Comparison of ENCODE assay signal across 8 mouse cellular contexts in genomic region chr2:152142046-152142445, GRCm38 (mm10). TPM values are rescaled to one million over a fixed set of nuclear protein-coding genes. Genes with fewer than 3 reads are reported as not detected.
DNase-seq lines count a peak whose midpoint lies in the region; ATAC-seq lines count a peak whose summit lies in the region.

No protein-coding gene starts in this region.

- 0 out of 2 replicates have a peak, but pooled peaks have one; percentile 22 for ATAC-seq in erythroblast, adult 5-6 weeks (replicated peaks; ENCODE audit: low FRiP score, poor library complexity, severe bottlenecking)
- peak; percentile 53; the same call in 1 of the 2 replicates for ATAC-seq in limb, embryonic 13.5 days (ENCODE audit: low FRiP score, low read depth)
- ATAC-seq in midbrain, embryonic 16.5 days = peak; percentile 69; the same call in 1 of the 2 replicates

- no peaks in the 10 kb centered on the region for H3K36me3 ChIP-seq in hindbrain, embryonic 10.5 days
- H3K36me3 ChIP-seq in limb, embryonic 13.5 days = no peaks in the 10 kb centered on the region
- H3K36me3 ChIP-seq in midbrain, embryonic 16.5 days (ENCODE audit: control insufficient read depth, insufficient read depth, low read length) = no peaks in the 10 kb centered on the region

- DNase-seq in adrenal gland, postnatal 25 days = peak; percentile 53
- DNase-seq in hindbrain, embryonic 10.5 days (ENCODE audit: low spot score) = peak; percentile 68
- no peak for DNase-seq in thymus, postnatal 25 days
- no peak for DNase-seq in left cerebral cortex, adult 8-10 months (ENCODE audit: low spot score in 2 of 2)
- DNase-seq in layer of hippocampus, postnatal 10 days (ENCODE audit: low spot score in 2 of 2) = no peak

- H3K27me3 ChIP-seq in hindbrain, embryonic 10.5 days (ENCODE audit: insufficient read depth, poor library complexity, severe bottlenecking) = peaks cover 81% of the 10 kb centered on the region
- H3K27me3 ChIP-seq in limb, embryonic 13.5 days = peaks cover 68% of the 10 kb centered on the region
- peaks cover 42% of the 10 kb centered on the region for H3K27me3 ChIP-seq in midbrain, embryonic 16.5 days (ENCODE audit: control insufficient read depth, insufficient read depth, low read depth, low read length)

- peak overlapping the region; percentile 85 for H3K4me2 ChIP-seq in limb, embryonic 13.5 days (replicated peaks)
- peak overlapping the region; percentile 50 for H3K4me2 ChIP-seq in midbrain, embryonic 16.5 days (ENCODE audit: low read length)

- H3K4me1 ChIP-seq in hindbrain, embryonic 10.5 days (replicated peaks) = peaks cover 49% of the 10 kb centered on the region
- H3K4me1 ChIP-seq in limb, embryonic 13.5 days = peaks cover 36% of the 10 kb centered on the region
- peaks cover 20% of the 10 kb centered on the region for H3K4me1 ChIP-seq in midbrain, embryonic 16.5 days (ENCODE audit: control insufficient read depth, insufficient read depth, low read length)

- under 1% methylated on average over 13 of the region's 13 CpGs for WGBS in hindbrain, embryonic 10.5 days
- 2% methylated on average over 13 of the region's 13 CpGs for WGBS in limb, embryonic 13.5 days
- 0% methylated on average over 13 of the region's 13 CpGs for WGBS in midbrain, embryonic 16.5 days

- H3K4me3 ChIP-seq in hindbrain, embryonic 10.5 days = peak overlapping the region; percentile 57
- H3K4me3 ChIP-seq in limb, embryonic 13.5 days = peak overlapping the region; percentile 54
- peak overlapping the region; percentile 27 for H3K4me3 ChIP-seq in midbrain, embryonic 16.5 days (ENCODE audit: low read depth, low read length)

- peak overlapping the region; percentile 54 for H3K9ac ChIP-seq in limb, embryonic 13.5 days
- H3K9ac ChIP-seq in midbrain, embryonic 16.5 days (ENCODE audit: low read depth, low read length) = peak overlapping the region; percentile 48; the same call in 1 of the 2 replicates

- no peaks in the 10 kb centered on the region for H3K9me3 ChIP-seq in hindbrain, embryonic 10.5 days
- no peaks in the 10 kb centered on the region for H3K9me3 ChIP-seq in limb, embryonic 13.5 days
- H3K9me3 ChIP-seq in midbrain, embryonic 16.5 days (replicated peaks; ENCODE audit: control insufficient read depth, low read length, poor library complexity, severe bottlenecking) = no peaks in the 10 kb centered on the region

- H3K27ac ChIP-seq in hindbrain, embryonic 10.5 days = peak overlapping the region; percentile 79
- H3K27ac ChIP-seq in limb, embryonic 13.5 days = peak overlapping the region; percentile 39; the same call in 1 of the 2 replicates
- H3K27ac ChIP-seq in midbrain, embryonic 16.5 days (ENCODE audit: low read length) = no peak overlapping the region

RNA-seq across cellular contexts. Expression of gene Tcf15, which starts 1.3 kb away (rescaled TPM):
- 3.6 and 5.0 TPM in 2 replicates for total RNA-seq in adrenal gland, postnatal 25 days (2021)
- total RNA-seq in erythroblast, adult 5-6 weeks (2015; ENCODE audit: low replicate concordance) = not detected in 2 replicates
- not detected in 2 replicates for total RNA-seq in erythroblast, adult 5-6 weeks (2017; ENCODE audit: low replicate concordance)
- 5.2 and 7.6 TPM in 2 replicates for polyA plus RNA-seq in hindbrain, embryonic 10.5 days (2016; fragmentation: Nextera tagmentation; extraction: Ambion mirVana)
- 7.6 and 8.8 TPM in 2 replicates for polyA plus RNA-seq in limb, embryonic 13.5 days (2015; fragmentation: Nextera tagmentation; extraction: Ambion mirVana)
- 0.69 and 1.0 TPM in 2 replicates for polyA plus RNA-seq in midbrain, embryonic 16.5 days (2015; fragmentation: Nextera tagmentation; extraction: Ambion mirVana)
- total RNA-seq in left cerebral cortex, adult 8-10 months (2022) = 1 to 10 TPM in 2 of 4 experiments, under 1 TPM in 2; 0.91 to 1.5 (median 1.0) TPM
- 1 to 10 TPM; 3.0 to 3.4 TPM for total RNA-seq in layer of hippocampus, postnatal 10 days (2021)

RNA-seq across cellular contexts. Expression of gene Srxn1, which starts 36.7 kb away (rescaled TPM):
- 131 and 337 TPM in 2 replicates for total RNA-seq in adrenal gland, postnatal 25 days (2021)
- 3.5 and 6.7 TPM in 2 replicates for total RNA-seq in erythroblast, adult 5-6 weeks (2015; ENCODE audit: low replicate concordance)
- total RNA-seq in erythroblast, adult 5-6 weeks (2017; ENCODE audit: low replicate concordance) = 8.4 and 9.5 TPM in 2 replicates
- 15.6 and 18.7 TPM in 2 replicates for polyA plus RNA-seq in hindbrain, embryonic 10.5 days (2016; fragmentation: Nextera tagmentation; extraction: Ambion mirVana)
- polyA plus RNA-seq in limb, embryonic 13.5 days (2015; fragmentation: Nextera tagmentation; extraction: Ambion mirVana) = 9.4 and 10.5 TPM in 2 replicates
- polyA plus RNA-seq in midbrain, embryonic 16.5 days (2015; fragmentation: Nextera tagmentation; extraction: Ambion mirVana) = 21.8 and 25.4 TPM in 2 replicates
- total RNA-seq in left cerebral cortex, adult 8-10 months (2022) = 100 to 1,000 TPM in 1 of 4 experiments, 10 to 100 TPM in 3; 84.6 to 103 (median 91.5) TPM
- total RNA-seq in layer of hippocampus, postnatal 10 days (2021) = 10 to 100 TPM; 40.4 to 43.0 TPM

Comparison
In these comparisons a context has a peak if more than half of its experiments do, and no peak if none do; other contexts are left out.
1. DNase-seq: peak in adrenal gland, postnatal 25 days (single experiment) and hindbrain, embryonic 10.5 days (single experiment); none in thymus, postnatal 25 days (single experiment), left cerebral cortex, adult 8-10 months (0 of 2) and layer of hippocampus, postnatal 10 days (0 of 2).
2. Peak in every context shown above with its lines, with median percentiles within 50 percentile points of each other: ATAC-seq and H3K4me3 ChIP-seq.